Mouse (Mus musculus): Measurements from ENCODE around the gene Gm10354.
"Not testable (repeated sequence)": the region's sequence is repeated elsewhere in the genome, so short reads cannot be mapped to it uniquely, and the experiment has no call there.

The Gm10354 gene

DNA sequence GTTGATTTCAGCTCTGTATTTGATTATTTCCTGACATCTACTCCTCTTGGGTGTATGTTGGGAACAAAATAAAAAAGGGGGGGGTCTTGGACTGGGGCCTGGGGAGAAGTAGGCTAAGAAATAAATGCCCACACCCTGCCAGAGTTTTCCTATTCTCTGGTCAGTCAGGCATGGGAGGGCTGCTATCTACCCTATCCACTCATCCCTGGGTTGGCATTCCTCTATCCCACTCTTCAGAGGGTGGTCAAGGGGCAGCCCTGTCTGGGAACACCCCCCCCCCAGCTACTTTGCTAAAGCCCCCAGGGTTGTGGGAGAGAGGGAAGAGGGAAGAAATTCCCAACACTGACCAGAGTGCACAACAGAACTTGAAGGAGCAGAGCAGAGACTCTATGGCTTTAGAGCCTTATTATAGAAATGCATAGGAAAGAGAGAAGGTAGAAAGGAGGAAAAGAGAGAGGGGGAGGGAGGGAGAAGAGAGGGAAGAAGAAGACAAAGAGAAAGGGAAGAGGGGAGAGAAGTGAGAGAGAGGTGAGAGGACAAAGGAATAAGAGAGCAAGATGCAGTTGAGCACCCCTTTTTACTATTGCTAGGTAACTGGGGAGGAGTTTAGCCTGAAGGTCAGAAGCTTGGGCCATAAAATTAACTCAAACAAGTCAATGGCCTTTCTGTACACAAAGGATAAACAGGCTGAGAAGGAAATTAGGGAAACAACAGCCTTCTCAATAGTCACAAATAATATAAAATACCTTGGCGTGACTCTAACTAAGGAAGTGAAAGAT is 22.6 kb downstream of the Gm10354 start:
- DNase-seq (ENCODE audit: extremely low read depth, insufficient read length, low spot score), result not testable (repeated sequence)

DNA sequence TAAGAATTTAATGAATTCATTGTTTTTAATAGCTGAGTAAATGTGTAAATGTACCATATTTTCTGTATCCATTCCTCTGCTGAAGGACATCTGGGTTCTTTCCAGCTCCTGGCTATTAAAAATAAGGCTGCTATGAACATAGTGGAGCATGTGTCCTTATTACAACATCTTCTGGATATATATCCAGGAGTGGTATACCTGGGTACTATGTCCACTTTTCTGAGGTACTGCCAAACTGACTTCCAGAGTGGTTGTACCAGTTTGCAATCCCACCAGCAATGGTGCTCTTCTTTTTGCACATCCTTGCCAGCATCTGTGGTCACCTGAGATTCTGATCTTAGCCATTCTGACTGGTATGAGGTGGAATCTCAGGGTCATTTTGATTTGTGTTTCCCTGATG is 25.1 kb downstream of the Gm10354 start:
- DNase-seq (ENCODE audit: extremely low read depth, insufficient read length, low spot score), result not testable (repeated sequence)

DNA sequence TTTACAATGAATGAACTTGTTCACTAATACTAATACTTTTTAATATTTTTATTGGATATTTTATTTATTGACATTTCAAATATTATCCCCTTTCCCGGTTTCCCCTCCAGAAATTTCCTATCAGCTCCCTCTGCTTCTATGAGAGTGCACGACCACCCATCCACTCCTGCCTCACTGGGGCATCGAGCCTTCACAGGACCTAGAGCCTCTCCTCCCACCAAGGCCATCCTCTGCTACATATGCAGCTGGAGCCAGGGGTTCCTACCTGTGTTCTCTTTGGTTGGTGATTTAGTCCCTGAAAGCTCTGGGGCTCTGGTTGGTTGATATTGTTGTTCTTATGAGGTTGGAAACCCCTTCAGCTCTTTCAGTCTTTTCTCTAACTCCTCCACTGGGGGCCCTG is 26.0 kb downstream of the Gm10354 start:
- not testable (repeated sequence) for DNase-seq (ENCODE audit: extremely low read depth, insufficient read length, low spot score)

DNA sequence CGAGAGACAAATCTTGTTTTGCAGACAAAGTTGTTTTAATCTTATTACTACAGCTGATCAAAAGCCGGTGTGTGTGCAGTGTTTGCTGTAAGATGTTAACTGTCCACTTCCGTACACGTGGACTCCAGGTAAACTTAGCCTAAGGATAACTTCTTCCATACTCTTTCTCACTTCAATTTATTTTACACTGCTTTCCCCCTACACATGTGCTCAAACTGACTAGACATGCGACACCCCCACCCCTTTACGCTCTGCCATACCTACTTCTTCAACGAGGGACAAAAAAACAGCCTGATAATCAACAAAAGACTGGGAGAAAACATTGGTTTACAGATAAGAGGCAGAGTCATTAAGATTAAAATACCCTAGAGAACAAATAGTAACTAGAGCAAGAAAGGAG is 26.9 kb downstream of the Gm10354 start:
- DNase-seq (ENCODE audit: extremely low read depth, insufficient read length, low spot score), result not testable (repeated sequence)

DNA sequence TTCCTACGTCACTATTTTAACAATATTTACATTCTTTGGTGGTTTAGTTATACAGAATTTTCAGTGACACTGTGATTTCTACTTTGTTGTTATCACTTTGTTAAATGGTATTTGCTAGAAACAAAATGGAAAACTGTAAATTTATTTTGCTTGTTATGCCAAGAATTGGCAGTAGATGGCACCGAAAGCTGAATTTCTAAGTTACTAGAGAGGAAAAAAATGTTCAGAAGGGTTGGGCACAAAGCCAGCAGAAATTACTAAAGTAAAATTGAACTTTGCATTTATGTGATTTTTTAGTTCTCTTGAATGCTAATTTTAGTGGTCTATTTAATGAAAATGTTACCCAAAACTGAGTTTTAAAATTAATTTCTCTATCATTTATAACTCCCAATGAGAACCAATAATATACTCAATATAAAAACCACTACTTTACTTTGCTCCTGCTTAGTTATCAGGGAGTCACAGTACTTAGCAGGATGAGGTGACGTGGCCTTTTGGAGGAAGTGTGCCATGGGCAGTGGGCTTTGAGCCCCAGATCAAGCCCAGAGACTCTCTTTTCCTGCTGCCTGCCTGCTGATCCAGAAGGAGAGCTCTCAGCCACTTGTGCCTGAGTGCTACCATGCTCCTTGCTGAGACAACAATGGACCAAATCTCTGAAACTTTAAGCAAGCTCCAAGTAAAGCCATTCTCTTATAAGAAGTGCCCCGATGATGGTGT is 31.1 kb downstream of the Gm10354 start:
- not testable (repeated sequence) for DNase-seq (ENCODE audit: extremely low read depth, insufficient read length, low spot score)

DNA sequence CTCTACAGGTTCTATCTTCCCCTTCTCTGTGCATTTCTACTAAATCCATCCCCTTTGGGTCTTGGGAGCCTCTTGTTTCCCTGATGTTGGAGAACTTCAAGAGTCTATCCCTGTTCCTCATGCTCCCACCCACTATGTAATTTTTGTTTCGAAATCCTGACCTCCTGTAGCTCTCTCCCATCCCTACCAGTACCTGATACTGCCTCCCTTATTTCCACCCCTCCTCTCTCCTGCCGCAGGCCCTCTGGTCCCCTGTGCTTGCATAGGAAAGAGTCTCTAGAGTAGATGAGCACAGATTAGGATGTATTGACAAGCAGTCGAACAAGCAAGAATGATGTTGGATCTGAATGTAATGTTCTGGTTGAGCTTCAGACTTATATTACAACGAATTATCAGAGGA is 33.2 kb downstream of the Gm10354 start:
- not testable (repeated sequence) for DNase-seq (ENCODE audit: extremely low read depth, insufficient read length, low spot score)

DNA sequence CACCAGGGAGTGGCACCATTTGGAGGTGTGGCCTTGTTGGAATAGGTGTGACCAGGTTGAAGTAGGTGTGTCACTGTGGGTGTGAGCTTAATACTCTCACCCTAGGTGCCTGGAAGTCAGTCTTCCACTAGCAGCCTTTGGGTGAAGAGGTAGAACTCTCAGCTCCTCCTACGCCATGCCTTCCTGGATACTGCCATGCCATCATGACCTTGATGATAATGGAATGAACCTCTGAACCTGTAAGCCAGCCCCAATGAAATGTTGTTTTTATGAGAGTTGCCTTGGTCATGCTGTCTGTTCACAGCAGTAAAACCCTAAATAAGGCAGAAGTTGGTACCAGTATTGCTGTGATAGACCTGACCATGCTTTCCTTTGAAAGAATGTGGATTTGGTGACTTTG is 37.7 kb downstream of the Gm10354 start:
- not testable (repeated sequence) for DNase-seq (ENCODE audit: extremely low read depth, insufficient read length, low spot score)

DNA sequence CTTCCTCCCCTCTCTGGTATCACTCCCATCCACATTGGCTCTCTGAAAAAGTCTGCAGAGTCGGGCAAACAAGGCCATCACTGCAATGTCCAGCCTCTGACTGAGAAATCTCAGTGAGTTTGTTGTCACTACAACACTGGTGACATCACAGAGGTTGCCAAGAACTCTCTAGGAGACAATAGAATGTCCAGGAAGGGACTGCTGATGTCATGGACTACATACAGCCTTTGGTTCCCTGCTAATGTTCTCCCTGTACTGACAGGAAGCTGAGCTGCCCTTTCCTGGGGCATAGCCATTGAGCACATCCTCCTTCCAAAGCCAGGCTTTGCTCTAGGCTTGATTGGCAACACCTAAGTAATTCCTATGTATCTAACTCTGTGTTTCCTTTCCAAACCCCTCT is 40.4 kb downstream of the Gm10354 start, which contains the start of gene Speer4e:
Gene Speer4e, minus strand, starts transcription at position 101 of the 400 bp plus-strand sequence.
- not testable (repeated sequence) for DNase-seq (ENCODE audit: extremely low read depth, insufficient read length, low spot score)

DNA sequence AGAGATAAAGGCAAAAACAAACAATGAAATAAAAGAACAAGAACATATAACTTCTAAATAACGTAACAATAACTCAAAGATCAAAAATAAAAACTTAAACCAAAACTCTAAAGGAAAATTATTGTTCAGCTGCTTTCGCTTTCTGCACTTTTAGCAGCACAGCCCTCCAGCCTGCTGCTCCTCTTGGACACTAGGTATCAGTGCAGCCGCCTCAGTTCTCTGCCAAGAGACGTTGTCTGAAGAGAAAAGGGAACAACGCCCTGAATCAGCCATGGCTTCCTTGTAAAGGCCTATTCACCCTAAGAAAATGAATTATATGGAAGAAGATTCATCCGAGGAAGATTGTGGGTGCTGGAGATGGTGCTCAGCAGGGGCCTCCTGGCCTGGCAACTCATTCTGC is 45.0 kb downstream of the Gm10354 start:
- not testable (repeated sequence) for DNase-seq (ENCODE audit: extremely low read depth, insufficient read length, low spot score)

DNA sequence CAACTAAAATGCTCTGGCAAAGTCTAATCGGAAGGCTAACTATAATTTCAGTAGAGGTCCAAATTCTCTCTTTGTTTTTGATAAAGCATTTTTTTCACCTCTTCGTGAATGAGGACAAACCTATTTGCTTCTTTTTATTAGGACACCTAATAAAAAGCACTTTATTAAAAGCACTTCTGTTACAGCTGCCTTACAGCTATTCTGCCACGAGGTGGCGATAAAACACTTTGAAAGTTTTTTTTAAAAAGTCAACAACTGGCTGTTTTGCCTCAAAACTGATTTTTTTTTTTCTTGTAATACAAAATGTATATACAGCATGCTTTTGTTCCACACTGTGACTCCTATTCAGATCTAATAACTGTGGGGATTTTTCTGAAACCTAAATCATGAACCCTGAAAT is 51.7 kb downstream of the Gm10354 start:
- not testable (repeated sequence) for DNase-seq (ENCODE audit: extremely low read depth, insufficient read length, low spot score)

Data from 3134 (cell line).